Mouse (Mus musculus) lung, embryonic 15.5 days (tissue): ENCODE results near the gene Emilin3. TPM values are rescaled to one million over a fixed set of nuclear protein-coding genes. Genes with fewer than 3 reads are reported as not detected.

Experiments
- ATAC-seq: fragments of 200-750 bp; cut with Nextera tagmentation; 2 replicates; pipeline ENCODE4 v1.8.0; 2017; ENCODE audit warnings: moderate number of reproducible peaks, borderline replicate concordance; ENCODE audit not compliant: low FRiP score, low TSS enrichment; ENCODE audit errors: extremely low read depth
- H3K27ac ChIP-seq: fragments of 300-500 bp; sonication (generic); 2 replicates; pipeline ENCODE4 v1.5.1; 2015; ENCODE audit warnings: moderate library complexity, mild to moderate bottlenecking, inconsistent platforms
- H3K27me3 ChIP-seq: fragments of 300-500 bp; sonication (generic); 2 replicates; pipeline ENCODE4 v1.6.1; 2015; ENCODE audit warnings: inconsistent platforms
- H3K36me3 ChIP-seq: fragments of 300-500 bp; sonication (generic); 2 replicates; pipeline ENCODE4 v1.6.1; 2015; ENCODE audit warnings: inconsistent platforms
- H3K4me1 ChIP-seq: fragments of 300-500 bp; sonication (generic); 2 replicates; pipeline ENCODE4 v1.6.1; 2015; ENCODE audit warnings: inconsistent platforms
- H3K4me2 ChIP-seq: fragments of 300-500 bp; sonication (generic); 2 replicates; pipeline ENCODE4 v1.6.1; 2015; ENCODE audit warnings: inconsistent platforms, mild to moderate bottlenecking, moderate library complexity
- H3K4me3 ChIP-seq: fragments of 300-500 bp; sonication (generic); 2 replicates; pipeline ENCODE4 v1.5.1; 2015; ENCODE audit warnings: mild to moderate bottlenecking, inconsistent platforms
- H3K9ac ChIP-seq: fragments of 300-500 bp; sonication (generic); 2 replicates; pipeline ENCODE4 v1.6.1; 2015; ENCODE audit warnings: inconsistent platforms
- H3K9me3 ChIP-seq: fragments of 300-500 bp; sonication (generic); 2 replicates; pipeline ENCODE4 v1.6.1; 2016; ENCODE audit warnings: inconsistent platforms
- WGBS: fragments of 180-500 bp; shearing (Covaris S2); methylation state at CpG from one replicate; pipeline ENCODE4 v1.1.7; 2015; 5-methylcytosine and 5-hydroxymethylcytosine counted together
- polyA plus RNA-seq: library from polyadenylated mRNA; unstranded; fragments of >200 nt; fragmentation: Nextera tagmentation; extraction: Ambion mirVana; gene quantifications from 2 replicates; pipeline ENCODE4 v1.2.1, GENCODE M21; 2015

Emilin3 gene
- polyA plus RNA-seq, 1 experiment from 2014 or later = 11.7 TPM

- 0 out of 2 replicates have a peak, but pooled peaks cover 3% of the 10 kb centered on the region for H3K4me1 ChIP-seq
- no peak for ATAC-seq
- H3K4me2 ChIP-seq = no peak overlapping the region
- no peak overlapping the region for H3K27ac ChIP-seq
- WGBS = 72% methylated on average over 4 of the region's 4 CpGs
- no peak overlapping the region for H3K9ac ChIP-seq
- H3K36me3 ChIP-seq = no peaks in the 10 kb centered on the region
- H3K4me3 ChIP-seq = no peak overlapping the region
- H3K27me3 ChIP-seq = no peaks in the 10 kb centered on the region
- H3K9me3 ChIP-seq = no peaks in the 10 kb centered on the region
Observed at GRCm38 (mm10) chr2:160934451-160934850, 22.3 kb upstream of the Emilin3 start.

GRCm38 (mm10) chr2:160933890-160934289, 21.8 kb upstream of the Emilin3 start:
- 0 out of 2 replicates have a peak, but pooled peaks cover 3% of the 10 kb centered on the region for H3K4me1 ChIP-seq
- no peak for ATAC-seq
- WGBS = 69% methylated on average over 5 of the region's 5 CpGs

GRCm38 (mm10) chr2:160932981-160933380, 20.9 kb upstream of the Emilin3 start:
- WGBS = 39% methylated on average over 3 of the region's 3 CpGs
- no peaks in the 10 kb centered on the region for H3K27me3 ChIP-seq

More at GRCm38 (mm10) chr2:160933890-160934289, 21.8 kb upstream of the Emilin3 start:
- no peaks in the 10 kb centered on the region for H3K27me3 ChIP-seq
- H3K4me3 ChIP-seq = no peak overlapping the region
- H3K9ac ChIP-seq = no peak overlapping the region
- H3K9me3 ChIP-seq = no peaks in the 10 kb centered on the region
- no peak overlapping the region for H3K4me2 ChIP-seq
- no peaks in the 10 kb centered on the region for H3K36me3 ChIP-seq
- H3K27ac ChIP-seq = no peak overlapping the region

GRCm38 (mm10) chr2:160932325-160932724, 20.2 kb upstream of the Emilin3 start:
- Histone ChIP-seq H3K36me3 (no peaks in the 10 kb centered on the region), H3K4me3 (no peak overlapping the region), H3K4me1 (0 out of 2 replicates have a peak, but pooled peaks cover 3% of the 10 kb centered on the region), H3K27me3 (no peaks in the 10 kb centered on the region), H3K9me3 (no peaks in the 10 kb centered on the region), H3K27ac (no peak overlapping the region), H3K9ac (no peak overlapping the region), H3K4me2 (no peak overlapping the region)
- 43% methylated on average over 8 of the region's 8 CpGs for WGBS
- no peak for ATAC-seq

More at GRCm38 (mm10) chr2:160932981-160933380, 20.9 kb upstream of the Emilin3 start:
- no peak for ATAC-seq
- Histone ChIP-seq H3K9ac (no peak overlapping the region), H3K4me3 (no peak overlapping the region), H3K9me3 (no peaks in the 10 kb centered on the region), H3K36me3 (no peaks in the 10 kb centered on the region), H3K27ac (no peak overlapping the region), H3K4me2 (no peak overlapping the region), H3K4me1 (0 out of 2 replicates have a peak, but pooled peaks cover 3% of the 10 kb centered on the region)

- Histone ChIP-seq H3K36me3 (no peaks in the 10 kb centered on the region), H3K27ac (no peak overlapping the region), H3K4me1 (0 out of 2 replicates have a peak, but pooled peaks cover 3% of the 10 kb centered on the region), H3K9me3 (no peaks in the 10 kb centered on the region), H3K9ac (no peak overlapping the region), H3K4me3 (no peak overlapping the region), H3K27me3 (no peaks in the 10 kb centered on the region), H3K4me2 (no peak overlapping the region)
- no peak for ATAC-seq
- WGBS = 91% methylated on average over 5 of the region's 5 CpGs
Observed at GRCm38 (mm10) chr2:160931378-160931777, 19.2 kb upstream of the Emilin3 start.

- 58% methylated on average over 9 of the region's 9 CpGs for WGBS
- H3K4me1 ChIP-seq = peaks cover 15% of the 10 kb centered on the region
- ATAC-seq = peak; percentile 33; the same call in 1 of the 2 replicates
- H3K9me3 ChIP-seq = no peaks in the 10 kb centered on the region
- H3K4me3 ChIP-seq = no peak overlapping the region
- no peak overlapping the region for H3K4me2 ChIP-seq
- no peak overlapping the region for H3K9ac ChIP-seq
- no peak overlapping the region for H3K27ac ChIP-seq
- no peaks in the 10 kb centered on the region for H3K27me3 ChIP-seq
- H3K36me3 ChIP-seq = no peaks in the 10 kb centered on the region
Observed at GRCm38 (mm10) chr2:160925203-160925602, 13.1 kb upstream of the Emilin3 start.

GRCm38 (mm10) chr2:160921285-160921684, 9.2 kb upstream of the Emilin3 start:
- ATAC-seq = 0 out of 2 replicates have a peak, but pooled peaks have one; percentile 28
- Histone ChIP-seq H3K27ac (no peak overlapping the region), H3K36me3 (no peaks in the 10 kb centered on the region), H3K4me3 (no peak overlapping the region), H3K4me1 (peaks cover 18% of the 10 kb centered on the region), H3K27me3 (no peaks in the 10 kb centered on the region), H3K9me3 (no peaks in the 10 kb centered on the region), H3K9ac (no peak overlapping the region), H3K4me2 (peak overlapping the region; percentile 22; the same call in 1 of the 2 replicates)
- 20% methylated on average over 6 of the region's 7 CpGs for WGBS

GRCm38 (mm10) chr2:160918930-160919215, 6.7 kb upstream of the Emilin3 start:
- no peaks in the 10 kb centered on the region for H3K36me3 ChIP-seq
- H3K27me3 ChIP-seq = peaks cover 5% of the 10 kb centered on the region; the same call in 1 of the 2 replicates
- no peak for ATAC-seq
- H3K4me2 ChIP-seq = no peak overlapping the region
- H3K9ac ChIP-seq = no peak overlapping the region
- 67% methylated on average over 2 of the region's 2 CpGs for WGBS
- H3K27ac ChIP-seq = no peak overlapping the region
- H3K4me3 ChIP-seq = no peak overlapping the region
- no peaks in the 10 kb centered on the region for H3K9me3 ChIP-seq
- H3K4me1 ChIP-seq = peaks cover 33% of the 10 kb centered on the region

- H3K27me3 ChIP-seq = peaks cover 8% of the 10 kb centered on the region; the same call in 1 of the 2 replicates
- H3K4me2 ChIP-seq = no peak overlapping the region
- no peaks in the 10 kb centered on the region for H3K36me3 ChIP-seq
- WGBS = 57% methylated on average over 8 of the region's 8 CpGs
- H3K9ac ChIP-seq = no peak overlapping the region
- ATAC-seq = no peak
- H3K9me3 ChIP-seq = no peaks in the 10 kb centered on the region
- H3K27ac ChIP-seq = no peak overlapping the region
- H3K4me3 ChIP-seq = no peak overlapping the region
- peaks cover 33% of the 10 kb centered on the region for H3K4me1 ChIP-seq
Observed at GRCm38 (mm10) chr2:160918154-160918929, 6.2 kb upstream of the Emilin3 start.

GRCm38 (mm10) chr2:160917313-160917712, 5.2 kb upstream of the Emilin3 start:
- Histone ChIP-seq H3K9me3 (no peaks in the 10 kb centered on the region), H3K4me1 (peaks cover 35% of the 10 kb centered on the region), H3K9ac (no peak overlapping the region), H3K27me3 (peaks cover 18% of the 10 kb centered on the region), H3K4me3 (no peak overlapping the region), H3K4me2 (no peak overlapping the region), H3K36me3 (no peaks in the 10 kb centered on the region), H3K27ac (no peak overlapping the region)
- 92% methylated on average over 3 of the region's 3 CpGs for WGBS
- no peak for ATAC-seq

GRCm38 (mm10) chr2:160916714-160917113, 4.6 kb upstream of the Emilin3 start:
- Histone ChIP-seq H3K27ac (no peak overlapping the region), H3K4me1 (peaks cover 36% of the 10 kb centered on the region), H3K9ac (no peak overlapping the region), H3K36me3 (no peaks in the 10 kb centered on the region), H3K9me3 (no peaks in the 10 kb centered on the region), H3K27me3 (peaks cover 24% of the 10 kb centered on the region), H3K4me3 (no peak overlapping the region), H3K4me2 (no peak overlapping the region)
- WGBS = 80% methylated on average over 8 of the region's 8 CpGs
- no peak for ATAC-seq

GRCm38 (mm10) chr2:160915821-160916610, 3.9 kb upstream of the Emilin3 start:
- H3K4me2 ChIP-seq = no peak overlapping the region
- H3K4me3 ChIP-seq = no peak overlapping the region
- H3K9me3 ChIP-seq = no peaks in the 10 kb centered on the region
- no peak overlapping the region for H3K9ac ChIP-seq
- peaks cover 31% of the 10 kb centered on the region for H3K27me3 ChIP-seq
- H3K27ac ChIP-seq = peak overlapping the region; percentile 46
- WGBS = 50% methylated on average over 13 of the region's 13 CpGs
- peaks cover 37% of the 10 kb centered on the region for H3K4me1 ChIP-seq
- no peak for ATAC-seq
- H3K36me3 ChIP-seq = no peaks in the 10 kb centered on the region
